Mouse (Mus musculus) neural tube, embryonic 14.5 days (tissue): ENCODE measurements around the gene Naaladl2. TPM values are rescaled to one million over a fixed set of nuclear protein-coding genes. Genes with fewer than 3 reads are reported as not detected.

Experiments used
- ATAC-seq: fragments of 200-750 bp; cut with Nextera tagmentation; 2 replicates; pipeline ENCODE4 v1.8.0; 2017; ENCODE audit warnings: low read depth, mild to moderate bottlenecking, moderate TSS enrichment, moderate library complexity
- H3K27ac ChIP-seq: fragments of 300-500 bp; sonication (generic); 2 replicates; pipeline ENCODE4 v1.5.1; 2014; ENCODE audit warnings: low read depth, mild to moderate bottlenecking, control low read depth, low read length, moderate library complexity, mixed read lengths
- H3K27me3 ChIP-seq: fragments of 300-500 bp; sonication (generic); 2 replicates; pipeline ENCODE4 v1.6.1; 2014; ENCODE audit warnings: low read length; ENCODE audit not compliant: control insufficient read depth, insufficient read depth
- H3K36me3 ChIP-seq: fragments of 300-500 bp; sonication (generic); 2 replicates; pipeline ENCODE4 v1.6.1; 2014; ENCODE audit warnings: low read length, mixed read lengths; ENCODE audit not compliant: control insufficient read depth, insufficient read depth
- H3K4me1 ChIP-seq: fragments of 300-500 bp; sonication (generic); 2 replicates; pipeline ENCODE4 v1.6.1; 2014; ENCODE audit warnings: low read length; ENCODE audit not compliant: control insufficient read depth, insufficient read depth
- H3K4me2 ChIP-seq: fragments of 300-500 bp; sonication (generic); 2 replicates; pipeline ENCODE4 v1.6.1; 2014; ENCODE audit warnings: mild to moderate bottlenecking, low read depth, low read length, control low read depth
- H3K4me3 ChIP-seq: fragments of 300-500 bp; sonication (generic); 2 replicates; pipeline ENCODE4 v1.5.1; 2014; ENCODE audit warnings: low read depth, low read length, control low read depth, mixed read lengths
- H3K9ac ChIP-seq: fragments of 300-500 bp; sonication (generic); replicated peaks from 2 replicates; pipeline ENCODE4 v1.6.1; 2014; ENCODE audit warnings: low read depth, mild to moderate bottlenecking, control low read depth, low read length, mixed read lengths
- H3K9me3 ChIP-seq: fragments of 300-500 bp; sonication (generic); 2 replicates; pipeline ENCODE4 v1.6.1; 2016; ENCODE audit warnings: low read length; ENCODE audit not compliant: control insufficient read depth
- WGBS: fragments of 180-500 bp; shearing (Covaris S2); extraction: QIAGEN DNeasy Blood & Tissue Kit; methylation state at CpG from one replicate; pipeline ENCODE4 v1.1.7; 2014; 5-methylcytosine and 5-hydroxymethylcytosine counted together
- polyA plus RNA-seq: library from polyadenylated mRNA; unstranded; fragments of >200 nt; fragmentation: Nextera tagmentation; extraction: Ambion mirVana; gene quantifications from 2 replicates; pipeline ENCODE4 v1.2.1, GENCODE M21; 2014

Gene Naaladl2
- polyA plus RNA-seq, result 0.53 and 0.58 TPM in 2 replicates

- H3K36me3 ChIP-seq, result no peaks in the 10 kb centered on the region
- no peaks in the 10 kb centered on the region for H3K27me3 ChIP-seq
- peak within 1 kb of the TSS; percentile 84 for H3K9ac ChIP-seq
- peak within 1 kb of the TSS; percentile 76 for H3K4me2 ChIP-seq
- no peaks in the 10 kb centered on the region for H3K9me3 ChIP-seq
- no peaks in the 10 kb centered on the region for H3K4me1 ChIP-seq
- H3K4me3 ChIP-seq, result peak within 1 kb of the TSS; percentile 67
- peak within 1 kb of the TSS; percentile 83 for H3K27ac ChIP-seq
- ATAC-seq, result peak; percentile 93
- WGBS, result under 1% methylated on average over 71 of the region's 93 CpGs
Observed at GRCm38 (mm10) chr3:25143555-25144311, at the start of gene Naaladl2. TSS of gene Naaladl2 (minus strand) at chr3:25144261.

GRCm38 (mm10) chr3:25151721-25152120, 7.7 kb upstream of the Naaladl2 start:
- Histone ChIP-seq H3K36me3 (no peaks in the 10 kb centered on the region), H3K4me2 (no peak overlapping the region), H3K9ac (no peak overlapping the region), H3K9me3 (peaks cover 5% of the 10 kb centered on the region), H3K27me3 (no peaks in the 10 kb centered on the region), H3K27ac (no peak overlapping the region), H3K4me1 (no peaks in the 10 kb centered on the region), H3K4me3 (no peak overlapping the region)
- WGBS, result 96% methylated on average over 13 of the region's 13 CpGs
- ATAC-seq, result no peak

GRCm38 (mm10) chr3:25147271-25147670, 3.2 kb upstream of the Naaladl2 start:
- no peak for ATAC-seq
- Histone ChIP-seq H3K27me3 (no peaks in the 10 kb centered on the region), H3K36me3 (no peaks in the 10 kb centered on the region), H3K4me3 (no peak overlapping the region), H3K9ac (no peak overlapping the region), H3K4me1 (no peaks in the 10 kb centered on the region), H3K9me3 (peaks cover 5% of the 10 kb centered on the region), H3K4me2 (no peak overlapping the region), H3K27ac (no peak overlapping the region)

DNA sequence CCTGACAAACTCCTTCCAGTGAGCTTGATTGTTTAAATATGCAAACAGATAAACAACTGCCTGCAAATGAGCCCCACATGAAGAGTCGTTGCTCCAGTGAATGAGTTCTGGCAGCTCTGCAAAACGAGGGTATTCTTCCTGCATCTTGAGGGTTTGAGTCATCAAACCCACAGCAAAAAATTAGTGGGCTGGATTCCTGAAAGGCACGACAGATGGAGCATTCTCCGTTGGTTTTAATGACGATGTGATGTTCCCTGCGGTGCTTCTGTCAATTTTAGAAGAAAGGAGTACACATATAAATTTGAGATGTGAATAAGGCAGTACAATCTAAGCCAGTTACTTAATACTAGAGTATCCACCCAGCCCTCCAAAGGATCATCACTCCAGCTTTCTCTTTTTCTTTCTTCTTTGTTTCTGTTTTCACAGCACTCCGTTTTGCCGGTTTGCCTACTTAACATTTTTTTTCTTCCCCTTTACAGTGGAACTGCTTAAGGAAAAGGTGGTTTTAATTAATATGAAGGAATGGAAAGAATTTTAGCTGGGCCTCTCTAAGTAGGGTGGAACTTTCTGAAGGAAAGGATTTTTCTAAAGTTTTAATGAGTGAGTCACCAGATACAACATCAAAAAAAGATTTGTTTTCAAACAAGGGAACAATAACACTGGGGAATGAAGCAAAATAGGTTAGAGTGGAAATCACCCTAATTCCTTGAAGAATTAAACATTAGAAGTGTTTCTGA, 1.1 kb upstream of the Naaladl2 start:
- no peak for ATAC-seq
- H3K4me1 ChIP-seq, result no peaks in the 10 kb centered on the region
- peak overlapping the region; percentile 83; the same call in 1 of the 2 replicates for H3K27ac ChIP-seq
- 4% methylated on average over 8 of the region's 8 CpGs for WGBS
- no peaks in the 10 kb centered on the region for H3K27me3 ChIP-seq
- H3K4me3 ChIP-seq, result no peak overlapping the region
- no peak overlapping the region for H3K9ac ChIP-seq
- H3K36me3 ChIP-seq, result no peaks in the 10 kb centered on the region
- no peaks in the 10 kb centered on the region for H3K9me3 ChIP-seq
- peak overlapping the region; percentile 76 for H3K4me2 ChIP-seq

GRCm38 (mm10) chr3:25143111-25143510, 950 bp downstream of the Naaladl2 start:
- no peaks in the 10 kb centered on the region for H3K4me1 ChIP-seq
- H3K9me3 ChIP-seq, result no peaks in the 10 kb centered on the region
- WGBS, result 43% methylated on average over 6 of the region's 6 CpGs
- no peak for ATAC-seq
- peak overlapping the region; percentile 76 for H3K4me2 ChIP-seq
- H3K9ac ChIP-seq, result peak overlapping the region; percentile 84; the same call in 1 of the 2 replicates
- H3K36me3 ChIP-seq, result no peaks in the 10 kb centered on the region
- peak overlapping the region; percentile 83 for H3K27ac ChIP-seq
- H3K27me3 ChIP-seq, result no peaks in the 10 kb centered on the region
- H3K4me3 ChIP-seq, result peak overlapping the region; percentile 67

- no peaks in the 10 kb centered on the region for H3K27me3 ChIP-seq
- H3K4me1 ChIP-seq, result no peaks in the 10 kb centered on the region
- 37% methylated on average over 3 of the region's 3 CpGs for WGBS
- H3K36me3 ChIP-seq, result no peaks in the 10 kb centered on the region
- ATAC-seq, result no peak
- no peak overlapping the region for H3K9ac ChIP-seq
- no peak overlapping the region for H3K4me2 ChIP-seq
- H3K4me3 ChIP-seq, result no peak overlapping the region
- H3K9me3 ChIP-seq, result no peaks in the 10 kb centered on the region
- H3K27ac ChIP-seq, result no peak overlapping the region
Observed at GRCm38 (mm10) chr3:25131848-25132247, 12.2 kb downstream of the Naaladl2 start.

- Histone ChIP-seq H3K27me3 (no peaks in the 10 kb centered on the region), H3K36me3 (no peaks in the 10 kb centered on the region), H3K4me1 (no peaks in the 10 kb centered on the region), H3K9me3 (no peaks in the 10 kb centered on the region), H3K27ac (no peak overlapping the region), H3K9ac (no peak overlapping the region), H3K4me2 (no peak overlapping the region), H3K4me3 (no peak overlapping the region)
- WGBS, result 11% methylated on average over 4 of the region's 4 CpGs
- ATAC-seq, result 0 out of 2 replicates have a peak, but pooled peaks have one; percentile 54
Observed at GRCm38 (mm10) chr3:25127864-25128263, 16.2 kb downstream of the Naaladl2 start.

GRCm38 (mm10) chr3:25124919-25125846, 18.9 kb downstream of the Naaladl2 start:
- no peak overlapping the region for H3K9ac ChIP-seq
- no peaks in the 10 kb centered on the region for H3K36me3 ChIP-seq
- H3K27me3 ChIP-seq, result no peaks in the 10 kb centered on the region
- no peak overlapping the region for H3K4me2 ChIP-seq
- H3K27ac ChIP-seq, result no peak overlapping the region
- 14% methylated on average over 5 of the region's 5 CpGs for WGBS
- no peaks in the 10 kb centered on the region for H3K9me3 ChIP-seq
- peak; percentile 81 for ATAC-seq
- H3K4me1 ChIP-seq, result no peaks in the 10 kb centered on the region
- H3K4me3 ChIP-seq, result no peak overlapping the region
